Mouse (Mus musculus) bone marrow macrophage, adult 2 months (primary cell): ENCODE data around the gene Oxsr1.

Source experiments
- CTCF ChIP-seq: IDR thresholded peaks from 2 replicates; pipeline ENCODE4 v1.5.1; 2012; ENCODE audit warnings: low read depth, mild to moderate bottlenecking, low read length, moderate library complexity
- POLR2A ChIP-seq: IDR thresholded peaks from 2 replicates; pipeline ENCODE4 v1.6.1; 2012; ENCODE audit warnings: mild to moderate bottlenecking, low read depth, low read length, borderline replicate concordance

DNA sequence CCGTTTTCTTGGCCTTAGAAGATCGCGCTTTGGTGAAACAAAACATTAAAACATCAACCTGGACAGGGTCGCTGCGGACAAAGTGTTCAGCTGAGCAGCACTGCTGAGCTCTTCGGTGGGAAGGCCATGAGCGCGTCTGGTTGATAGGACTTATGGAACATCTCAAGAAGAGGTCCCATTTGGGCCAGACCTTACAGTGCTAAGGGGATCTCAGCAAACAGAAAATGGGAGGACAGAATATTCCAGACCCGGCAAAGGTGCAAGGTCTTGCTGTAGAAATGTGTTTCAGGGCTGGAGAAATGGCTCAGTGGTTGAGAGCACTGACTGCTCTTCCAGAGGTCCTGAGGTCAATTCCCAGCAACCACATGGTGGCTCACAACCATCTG, 1.0 kb upstream of the Oxsr1 start:
- TF ChIP-seq CTCF (no peak), POLR2A (no peak)
